Mouse (Mus musculus) monocyte, adult 5-6 weeks (primary cell): ENCODE results near the gene Cyp46a1. TPM values are rescaled to one million over a fixed set of nuclear protein-coding genes. Genes with fewer than 3 reads are reported as not detected.

Experiments
- ATAC-seq: fragments of 153-309, 156-312 bp; replicated peaks from 2 replicates; pipeline ENCODE4 v1.8.0; 2017; ENCODE audit warnings: mild to moderate bottlenecking; ENCODE audit not compliant: low TSS enrichment, insufficient number of reproducible peaks, severe bottlenecking, poor library complexity, low FRiP score
- total RNA-seq: library from RNA; stranded (forward); fragments of 200-1000, 200-491, 200-594 nt; gene quantifications from 3 replicates; pipeline ENCODE4 v1.2.3, GENCODE M21; 2017

Gene Cyp46a1
- not detected in 3 replicates for total RNA-seq

DNA sequence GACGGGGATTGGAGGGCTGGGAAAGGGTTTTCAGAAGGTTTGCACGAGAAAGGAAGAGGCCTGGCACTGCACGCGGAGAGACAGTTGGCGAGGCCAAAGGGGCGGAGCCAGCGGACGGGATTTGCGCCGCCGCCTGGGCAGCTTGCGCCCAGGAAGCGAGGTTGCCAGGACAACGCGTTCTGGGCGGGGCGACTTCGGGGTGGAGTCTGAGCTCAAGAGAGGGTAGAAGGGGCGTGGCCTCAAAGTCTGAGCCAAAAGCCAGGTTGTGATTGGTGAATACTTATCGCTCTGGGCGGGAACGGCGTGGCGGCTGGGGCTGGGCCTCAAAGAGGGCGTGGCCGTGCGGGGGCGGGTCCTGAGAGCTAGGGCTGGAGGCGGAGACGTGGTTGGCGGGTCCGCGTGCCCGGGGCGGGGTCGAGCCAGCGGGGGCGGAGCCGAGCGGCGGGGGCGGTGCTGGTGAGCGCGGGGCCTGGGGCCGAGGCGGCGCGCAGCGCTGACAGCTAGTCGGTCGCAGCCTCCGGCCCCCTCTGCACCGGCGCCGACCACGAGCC, at the start of gene Cyp46a1:
TSS of gene Cyp46a1 (plus strand) at position 487 of the 551 bp plus-strand sequence.
- peak; percentile 86 for ATAC-seq

DNA sequence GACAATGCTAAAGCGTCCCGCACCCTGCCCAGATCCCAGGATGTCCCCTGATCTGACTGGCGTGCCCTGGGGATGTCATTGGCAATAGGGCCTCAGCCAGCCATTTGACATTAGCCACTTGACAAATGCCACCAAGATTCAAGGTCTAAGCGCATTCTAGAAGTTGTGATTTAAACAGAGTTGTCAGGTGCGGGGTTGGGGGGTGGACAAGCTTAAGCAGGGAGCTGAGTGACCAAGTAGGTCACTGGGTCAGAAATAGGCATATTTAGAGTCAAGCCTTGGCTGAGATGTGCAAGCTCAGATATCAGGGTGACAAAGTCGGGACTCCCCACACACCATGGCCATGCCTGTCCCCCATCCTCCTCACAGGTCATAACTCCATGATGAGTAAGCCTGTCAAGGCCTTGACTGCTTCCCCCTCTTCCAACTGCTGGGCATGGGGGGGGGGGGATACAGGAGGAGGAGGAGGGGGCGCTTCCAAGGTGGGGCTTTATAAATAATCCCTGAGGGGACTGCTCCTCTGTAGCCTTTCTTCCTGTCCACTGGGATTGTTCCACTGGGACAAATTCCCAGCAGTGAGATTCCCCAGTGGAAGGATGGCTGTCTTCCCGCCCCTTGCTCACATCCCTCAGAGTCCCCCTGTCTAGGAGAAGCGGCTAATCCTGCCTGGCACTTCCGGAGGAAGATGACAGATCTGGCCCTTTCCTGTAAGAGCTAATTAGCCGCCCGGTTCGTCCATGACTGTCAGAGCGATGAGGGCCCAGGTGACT, 49.5 kb upstream of the Cyp46a1 start:
- ATAC-seq = no peak

DNA sequence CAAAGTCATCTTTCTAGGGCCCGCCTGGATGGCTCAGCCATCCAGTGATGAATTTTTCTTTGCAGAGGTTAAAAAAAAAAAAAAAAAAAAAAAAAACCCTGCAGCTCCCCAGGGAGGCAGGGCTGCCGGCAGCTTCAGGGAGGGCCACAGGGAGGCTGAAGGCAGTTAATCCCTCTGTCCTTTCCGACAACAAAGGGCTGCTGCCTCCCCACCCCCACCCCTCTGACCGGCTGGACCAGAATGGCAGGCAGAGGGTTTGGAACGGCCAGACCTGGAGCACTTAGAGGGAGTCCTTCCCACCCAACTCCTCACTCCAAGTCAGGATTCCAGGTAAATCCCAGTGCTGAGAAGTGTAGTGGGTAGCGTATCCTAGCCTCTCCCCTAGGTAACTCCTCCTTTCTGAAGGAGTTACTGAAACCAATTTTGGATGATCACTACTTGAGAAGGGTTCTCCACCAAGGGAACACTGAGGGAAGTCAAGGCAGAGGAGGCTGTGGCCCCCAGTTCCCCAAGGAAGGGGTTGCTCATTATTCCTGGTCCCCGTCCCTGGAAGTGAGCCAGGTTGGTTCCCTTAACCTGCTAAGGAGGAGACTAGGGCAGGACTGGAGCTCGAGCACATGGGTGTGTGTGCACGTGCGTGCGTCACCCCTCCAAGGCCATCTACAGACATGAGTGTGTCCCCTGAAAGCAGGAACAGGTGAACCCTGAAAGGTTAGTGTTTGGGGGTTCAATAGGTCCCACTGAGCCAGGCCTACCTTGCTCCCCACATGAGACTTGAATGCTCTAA, 48.8 kb upstream of the Cyp46a1 start:
- ATAC-seq = no peak

DNA sequence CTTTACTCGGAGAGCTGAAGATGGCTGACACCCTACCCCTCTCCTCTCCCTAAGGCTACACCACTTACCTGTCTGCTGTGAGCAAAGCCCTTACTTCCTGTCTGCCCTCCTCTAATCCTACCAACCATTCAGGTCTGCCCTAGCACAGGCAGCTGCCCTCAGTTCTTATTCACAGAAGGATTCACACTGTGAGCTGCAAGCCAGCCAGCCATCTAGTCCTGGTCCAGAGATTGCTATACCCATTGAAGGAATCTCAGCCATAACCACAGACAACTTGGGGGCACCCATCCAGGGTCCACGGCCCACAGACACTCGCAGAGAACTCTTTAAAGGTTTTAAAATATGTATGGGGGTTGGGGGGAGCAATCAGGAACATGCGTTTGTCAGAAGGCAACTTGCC, 47.8 kb upstream of the Cyp46a1 start:
- no peak for ATAC-seq

DNA sequence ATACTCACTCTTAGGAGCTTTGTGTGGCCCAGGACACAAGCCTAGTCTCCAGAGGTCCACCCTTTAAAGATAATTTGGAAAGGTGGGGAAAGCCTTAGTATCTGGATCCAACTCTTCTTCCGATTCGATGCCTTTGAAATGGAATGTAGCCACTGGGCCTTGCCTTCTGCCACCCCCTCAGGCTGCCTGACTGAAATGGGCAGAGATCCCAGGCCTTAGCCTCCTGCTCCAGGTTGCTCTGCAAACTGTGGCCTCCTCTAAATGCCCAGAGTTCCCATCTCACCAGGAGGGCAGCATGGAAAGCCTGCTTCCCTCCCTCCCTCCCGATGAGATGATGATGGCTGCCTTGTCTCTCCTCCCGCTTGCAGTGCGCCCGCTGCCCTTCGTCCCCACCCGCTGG, 47.2 kb upstream of the Cyp46a1 start:
- no peak for ATAC-seq

DNA sequence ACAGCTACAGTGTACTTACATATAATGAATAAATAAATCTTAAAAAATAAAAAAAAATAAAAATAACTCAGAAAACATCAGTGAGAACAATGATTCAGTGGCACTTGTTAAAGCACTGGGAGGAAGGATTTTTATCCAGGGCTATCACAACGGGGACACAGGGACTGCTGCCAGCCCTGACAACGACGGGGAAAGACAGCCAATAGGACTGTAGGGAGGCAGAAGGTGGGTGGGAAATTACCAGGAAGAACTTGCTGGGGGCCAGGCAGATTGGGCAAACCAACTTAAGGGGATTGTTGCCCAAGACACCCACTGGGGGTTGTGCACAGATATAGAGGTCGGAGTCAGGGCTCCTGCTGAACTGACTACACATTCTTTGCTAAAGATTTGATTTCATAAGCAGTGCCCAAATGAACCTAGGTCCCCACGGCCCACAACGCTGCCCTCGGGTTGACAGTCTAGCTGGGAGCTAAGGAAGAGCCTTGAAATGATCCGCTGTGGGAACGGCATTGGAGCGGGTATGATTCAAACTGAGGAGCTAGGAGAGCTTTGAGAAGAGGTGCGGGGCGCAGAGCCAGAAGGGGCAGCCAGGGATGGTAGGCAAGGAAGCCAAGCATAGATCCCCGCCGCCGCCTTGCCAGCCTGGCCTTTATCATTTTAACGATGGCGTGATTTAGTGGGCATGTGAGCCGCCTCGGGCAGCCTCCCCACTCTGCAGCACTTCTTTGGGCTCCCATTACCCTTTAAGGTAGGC, 45.9 kb upstream of the Cyp46a1 start:
- ATAC-seq = no peak

DNA sequence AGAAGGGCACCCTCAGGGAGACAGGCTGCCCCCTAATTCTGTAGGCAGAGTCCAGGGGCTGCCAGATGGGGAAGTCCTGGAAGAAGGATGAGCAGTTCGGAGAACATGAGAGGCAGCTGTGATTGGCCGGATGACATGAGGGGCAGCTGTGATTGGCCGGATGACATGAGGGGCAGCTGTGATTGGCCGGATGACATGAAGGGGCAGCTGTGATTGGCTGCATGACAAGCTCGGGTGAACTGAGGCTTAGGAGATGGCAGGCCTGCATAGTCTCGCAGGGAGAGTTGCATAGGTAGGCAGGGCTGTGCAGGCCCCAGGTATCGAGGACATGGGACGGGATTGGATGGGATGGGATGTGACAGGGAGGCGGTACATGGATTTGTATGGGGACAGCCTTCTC, 41.8 kb upstream of the Cyp46a1 start:
- no peak for ATAC-seq

DNA sequence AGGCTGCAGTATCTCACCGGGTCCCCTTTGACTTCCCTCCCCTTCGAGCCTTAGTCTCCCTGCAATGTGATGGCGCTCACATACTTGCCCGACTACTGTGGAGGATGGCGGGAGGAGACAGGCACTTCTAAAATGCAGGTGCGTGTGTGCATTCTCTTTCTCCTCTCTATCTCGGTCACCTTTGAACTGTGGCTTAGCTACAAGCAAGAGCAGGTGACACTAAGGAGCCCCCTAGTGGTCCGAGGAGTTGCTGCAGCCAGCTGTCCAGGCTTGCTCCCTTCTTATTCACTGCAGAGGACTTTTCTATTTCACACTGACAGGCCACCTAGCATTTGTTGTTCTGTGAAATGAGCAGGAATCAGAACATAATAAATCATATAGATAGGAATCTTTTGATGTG, 41.2 kb upstream of the Cyp46a1 start:
- no peak for ATAC-seq

DNA sequence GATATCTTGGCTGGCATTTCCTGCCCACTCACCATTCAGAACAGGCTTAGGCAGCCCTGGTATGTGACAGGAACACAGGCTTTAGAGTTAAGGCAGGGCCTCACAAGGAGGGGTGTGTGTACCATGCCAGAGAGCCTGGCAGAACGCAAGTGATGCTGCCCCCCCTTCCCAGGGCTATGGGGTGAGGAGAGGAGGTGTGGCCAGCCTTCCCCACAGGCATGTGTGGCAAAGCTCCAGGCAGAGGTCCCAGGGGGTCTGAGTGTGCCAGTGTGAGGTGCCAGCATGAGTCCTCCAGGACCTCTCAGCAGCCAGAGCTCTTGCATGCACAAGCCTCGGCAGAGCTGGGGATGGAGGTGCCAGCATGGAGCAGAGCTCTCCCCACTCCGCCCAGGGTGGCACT, 39.6 kb upstream of the Cyp46a1 start:
- ATAC-seq = no peak

DNA sequence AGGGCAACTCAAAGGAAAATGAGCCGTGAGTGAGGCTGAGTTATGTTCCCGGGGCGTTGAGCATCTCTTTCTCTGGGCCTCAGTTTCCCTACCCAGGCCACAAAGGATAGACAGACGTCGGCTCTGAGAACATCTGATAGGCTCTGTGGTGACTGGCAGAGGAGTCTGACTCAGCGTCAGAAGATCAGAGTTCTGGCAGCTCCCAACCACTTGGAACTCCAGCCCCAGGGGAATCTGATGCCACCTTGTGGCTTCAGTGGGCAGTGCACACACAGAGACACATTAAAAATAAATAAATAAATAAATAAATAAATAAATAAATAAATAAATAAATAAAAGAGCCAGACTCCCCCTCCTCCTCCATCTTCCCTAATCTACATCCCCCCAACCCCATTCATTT, 37.1 kb upstream of the Cyp46a1 start:
- ATAC-seq = no peak

DNA sequence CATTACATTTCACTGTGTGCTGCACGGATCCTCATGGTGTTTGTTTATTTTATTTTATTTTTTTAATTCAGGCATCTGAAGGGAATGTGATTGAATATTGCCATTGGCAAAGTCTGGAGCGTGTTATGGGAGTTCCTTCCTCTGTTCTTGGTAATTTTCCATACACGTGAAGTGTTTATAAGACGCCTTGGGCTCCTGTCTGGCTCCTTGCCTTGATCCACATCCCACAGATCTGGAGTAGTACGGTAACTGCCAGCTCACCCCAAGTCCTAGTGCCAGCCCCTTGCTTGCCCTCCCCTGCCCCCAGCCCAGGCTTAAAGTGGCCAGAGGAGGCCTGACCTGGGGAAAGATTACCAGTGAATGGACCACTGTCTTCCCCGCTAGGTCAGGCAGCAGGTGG, 33.2 kb upstream of the Cyp46a1 start:
- no peak for ATAC-seq

DNA sequence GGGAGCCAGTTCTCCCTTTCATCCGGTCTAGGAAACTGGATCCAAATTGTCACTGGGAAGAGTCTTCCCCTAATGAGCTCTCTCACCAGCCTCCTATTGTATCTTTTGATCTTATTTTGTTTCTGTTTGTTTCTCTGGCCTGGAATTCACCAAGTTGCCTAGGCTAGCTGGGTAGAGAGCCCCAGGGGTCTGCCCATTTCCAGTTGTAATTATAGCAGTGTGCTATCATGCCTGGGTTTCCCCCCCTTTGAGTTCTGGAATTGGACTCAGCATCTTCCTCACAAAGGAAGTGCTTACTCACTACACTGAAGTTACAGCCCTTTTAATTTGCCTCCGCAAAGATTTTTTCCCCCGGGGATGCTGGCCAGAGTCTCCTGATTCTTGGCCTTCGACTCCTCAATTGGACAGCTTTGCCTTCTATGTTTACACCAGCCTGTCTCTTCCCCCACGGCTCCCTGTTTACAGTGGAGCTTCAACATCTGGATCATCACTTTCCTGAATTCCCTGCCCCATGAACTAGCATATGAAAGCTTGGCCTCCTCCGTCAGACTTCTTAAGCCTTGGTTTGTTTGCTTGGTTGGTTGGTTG, 30.3 kb upstream of the Cyp46a1 start:
- no peak for ATAC-seq

DNA sequence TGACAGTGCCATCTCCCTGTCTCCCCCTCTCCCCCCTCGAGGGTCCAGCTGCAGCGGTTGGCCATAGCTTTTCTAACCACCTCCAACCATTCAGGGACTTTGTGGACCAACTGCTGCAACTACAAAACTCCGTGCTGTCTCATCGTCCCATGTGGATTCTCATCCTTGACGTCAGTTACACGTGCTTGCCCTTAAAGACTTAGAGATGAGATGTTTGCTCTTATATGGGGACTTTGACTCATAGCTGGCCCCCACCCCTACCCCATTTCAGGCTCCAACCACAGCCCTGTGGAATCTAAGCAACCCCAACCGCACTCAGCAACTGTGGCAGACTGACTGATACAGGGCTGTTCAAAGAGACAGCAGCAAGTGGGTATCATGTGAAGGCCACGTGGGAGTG, 29.0 kb upstream of the Cyp46a1 start:
- no peak for ATAC-seq

DNA sequence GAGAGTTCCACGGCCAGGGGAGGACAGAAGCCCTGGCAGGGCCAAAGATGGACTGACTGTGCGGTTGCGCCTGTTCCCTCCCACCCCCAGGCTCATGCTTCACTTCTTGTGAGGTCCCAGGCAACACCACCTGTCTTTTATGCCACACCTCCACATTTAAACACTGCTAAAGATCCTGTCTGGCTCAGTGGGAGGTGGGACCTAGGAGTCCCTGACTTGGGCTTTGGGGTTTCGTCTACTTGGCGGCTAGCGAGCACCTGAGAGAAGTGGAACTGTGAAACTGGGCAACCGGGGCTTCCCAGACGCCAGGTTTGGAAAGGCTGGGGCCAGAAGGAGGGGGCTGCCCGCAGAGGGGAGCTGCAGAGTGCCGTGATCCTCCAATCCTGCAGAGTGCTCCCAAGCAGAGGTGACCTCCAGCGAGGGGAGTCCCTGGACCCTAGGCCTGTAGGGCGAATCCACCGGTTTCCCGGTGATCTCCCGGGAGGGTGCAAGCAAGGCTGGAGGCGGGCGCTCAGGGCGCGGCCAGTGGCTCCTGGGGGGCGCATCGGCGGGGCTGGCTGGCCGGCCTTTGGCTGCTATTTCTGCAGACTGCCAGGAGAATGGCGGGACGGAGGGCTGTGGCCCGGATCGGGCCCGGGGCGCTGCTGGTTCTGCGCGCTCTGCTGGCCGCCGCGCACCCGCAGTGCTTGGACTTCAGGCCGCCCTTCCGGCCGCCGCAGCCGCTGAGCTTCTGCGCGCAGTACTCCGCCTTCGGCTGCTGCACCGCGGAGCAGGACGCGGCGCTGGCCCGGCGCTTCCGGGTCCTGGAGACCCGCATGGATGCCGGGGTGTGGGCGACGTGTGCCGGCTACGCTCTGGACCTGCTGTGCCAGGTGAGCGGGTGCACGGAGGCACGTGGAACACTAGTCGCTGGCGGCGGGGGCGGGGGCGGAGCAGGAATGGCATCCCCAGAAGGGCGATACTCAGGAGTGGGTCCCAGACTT, 28.1 kb upstream of the Cyp46a1 start, which contains the start of gene Hhipl1:
TSS of gene Hhipl1 (plus strand) at position 459 of the 983 bp plus-strand sequence.
- ATAC-seq = no peak

DNA sequence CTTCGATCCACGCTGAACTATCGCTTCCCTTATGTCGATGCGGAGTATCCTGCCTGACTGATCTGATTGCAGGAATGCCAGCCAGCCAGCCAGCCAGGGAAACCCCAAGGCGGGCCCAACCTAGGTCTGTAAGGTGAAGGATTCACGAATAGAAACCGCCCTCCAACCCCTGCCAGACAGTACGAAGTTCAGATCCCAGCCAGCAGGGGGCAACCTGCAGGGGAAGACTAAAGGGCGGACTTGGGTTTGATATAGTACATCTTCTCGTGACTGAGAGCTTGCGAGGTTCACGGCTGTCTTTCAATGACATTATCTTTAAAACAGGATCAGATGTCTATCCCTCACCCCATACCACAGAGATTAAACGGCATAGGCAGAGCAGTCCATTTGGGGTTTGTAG, 26.6 kb upstream of the Cyp46a1 start:
- ATAC-seq = no peak

DNA sequence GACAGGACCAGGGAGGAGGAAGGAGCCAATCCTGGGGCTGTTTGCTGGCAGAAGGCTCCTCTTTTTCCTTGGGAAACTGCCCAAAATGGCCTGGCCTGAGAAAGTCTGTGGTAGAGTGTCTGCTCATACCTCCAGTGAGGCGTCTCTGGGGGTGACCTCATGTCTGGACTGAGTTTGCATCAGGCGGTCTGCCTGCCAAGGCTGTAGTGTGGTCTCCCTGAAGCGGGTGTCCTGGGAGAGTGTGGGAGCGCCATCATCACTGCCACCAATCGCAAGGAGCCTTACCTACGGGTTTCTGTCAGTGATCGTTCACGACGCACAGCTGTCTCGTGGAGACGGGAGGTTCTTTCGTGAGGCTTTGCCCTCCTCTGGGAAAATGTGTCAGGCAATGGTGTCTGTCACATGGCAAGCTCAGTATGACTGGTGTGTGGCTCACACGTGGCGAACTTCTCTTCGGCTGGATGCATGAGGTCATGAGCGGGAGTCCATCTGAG, 25.8 kb upstream of the Cyp46a1 start:
- no peak for ATAC-seq

DNA sequence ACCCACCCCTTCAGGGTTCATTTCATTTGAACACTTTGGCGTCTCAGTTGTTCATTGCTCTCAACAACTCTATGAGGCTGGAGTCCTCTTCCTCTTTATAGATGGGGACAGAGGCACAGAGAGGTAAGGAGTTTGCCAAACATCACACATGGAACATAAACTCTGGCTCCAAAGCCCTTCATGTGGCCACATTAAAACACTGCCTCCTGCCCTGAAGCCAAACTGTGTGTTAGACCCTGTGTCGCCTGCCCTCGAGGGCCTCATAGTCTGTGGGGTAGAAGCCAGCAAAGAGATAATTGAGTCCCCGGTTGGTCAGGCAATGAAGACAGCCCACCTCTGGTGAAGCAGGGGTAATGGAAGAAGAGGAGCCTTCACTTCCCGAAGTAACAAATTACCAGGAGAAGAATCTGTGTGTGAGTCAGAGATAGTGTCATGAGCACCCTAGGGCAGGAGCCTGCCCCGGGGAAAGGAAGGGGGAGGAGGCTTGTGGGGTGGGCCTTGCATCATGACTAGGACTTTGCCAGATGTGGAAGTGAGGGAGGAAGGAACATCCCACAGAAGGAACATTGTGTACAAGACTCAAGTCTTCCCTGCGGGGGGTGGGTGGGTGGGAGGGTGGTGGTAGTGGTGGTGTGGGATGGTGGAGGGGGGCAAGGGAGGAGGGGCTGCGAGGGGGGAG, 24.9 kb upstream of the Cyp46a1 start:
- ATAC-seq = no peak
